Mouse (Mus musculus) C2C12 (cell line): ENCODE data around the gene Nav3. TPM values are rescaled to one million over a fixed set of nuclear protein-coding genes. Genes with fewer than 3 reads are reported as not detected.

Experiments
- H3K27me3 ChIP-seq: one replicate; pipeline ENCODE4 v1.6.1; 2011; ENCODE audit not compliant: control insufficient read depth, insufficient read depth, insufficient read length
- H3K36me3 ChIP-seq: one replicate; pipeline ENCODE4 v1.6.1; 2011; ENCODE audit not compliant: control insufficient read depth, insufficient read depth
- H3K4me3 ChIP-seq: one replicate; pipeline ENCODE4 v1.5.1; 2011; ENCODE audit warnings: mild to moderate bottlenecking, control low read depth; ENCODE audit not compliant: poor library complexity, insufficient read depth, severe bottlenecking
- H3K79me2 ChIP-seq: one replicate; pipeline ENCODE4 v1.6.1; 2011; ENCODE audit not compliant: control insufficient read depth, insufficient read depth
- H3K79me3 ChIP-seq: one replicate; pipeline ENCODE4 v1.6.1; 2011; ENCODE audit warnings: low read depth, control low read depth
- H3ac ChIP-seq: one replicate; pipeline ENCODE3; 2011; ENCODE audit warnings: low read depth; ENCODE audit not compliant: control insufficient read depth, insufficient read length
- CEBPB ChIP-seq: IDR thresholded peaks from one replicate; pipeline ENCODE4 v1.6.1; 2011; ENCODE audit warnings: low read depth, mild to moderate bottlenecking, control low read depth, moderate library complexity
- CTCF ChIP-seq: IDR thresholded peaks from one replicate; pipeline ENCODE4 v1.5.1; 2011; ENCODE audit not compliant: control insufficient read depth, insufficient read depth, insufficient read length
- FOSL1 ChIP-seq: IDR thresholded peaks from one replicate; pipeline ENCODE4 v1.8.0; 2011; ENCODE audit warnings: mild to moderate bottlenecking, low read length; ENCODE audit not compliant: poor library complexity, insufficient read depth, severe bottlenecking
- MAX ChIP-seq: IDR thresholded peaks from one replicate; pipeline ENCODE4 v1.6.1; 2011; ENCODE audit warnings: mild to moderate bottlenecking, control low read depth
- MYOD1 ChIP-seq: IDR thresholded peaks from one replicate; pipeline ENCODE4 v1.6.1; 2011; ENCODE audit warnings: low read depth; ENCODE audit not compliant: control insufficient read depth, insufficient read length
- MYOG ChIP-seq: IDR thresholded peaks from one replicate; pipeline ENCODE4 v1.6.1; 2011; ENCODE audit not compliant: control insufficient read depth, insufficient read length; ENCODE audit errors: extremely low read depth
- USF1 ChIP-seq: IDR thresholded peaks from one replicate; pipeline ENCODE4 v1.6.1; 2011; ENCODE audit warnings: low read depth, mild to moderate bottlenecking, control low read depth, moderate library complexity
- long read RNA-seq, 2 experiments: library from polyadenylated mRNA; unstranded; transcript quantifications; one replicate each; pipeline ENCODE4 v2.0.0; 2019 to 2020
- polyA plus RNA-seq: library from polyadenylated mRNA; unstranded; fragments of >200 nt; fragmentation: generic; extraction: Trizol; gene quantifications from one replicate; pipeline ENCODE4 v1.2.1, GENCODE M21; 2012; ENCODE audit warnings: missing spikeins

The Nav3 gene
- polyA plus RNA-seq, result 5.0 TPM
- long read RNA-seq, experiment 1, partial matches to known transcripts, result 3 of 4 reads
- long read RNA-seq, experiment 1, other reads (novel, unspliced or antisense), result 1 of 4 reads
- long read RNA-seq, experiment 2, partial matches to known transcripts, result 12 of 19 reads
- long read RNA-seq, experiment 2, other reads (novel, unspliced or antisense), result 6 of 19 reads

GRCm38 (mm10) chr10:110455838-110456493, at the start of gene Nav3:
Gene Nav3 (minus strand): TSS chr10:110456204.
- Histone ChIP-seq H3K36me3 (no peaks in the 10 kb centered on the region), H3K27me3 (no peaks in the 10 kb centered on the region), H3K4me3 (peak within 1 kb of the TSS; percentile 31), H3K79me2 (no peaks in the 10 kb centered on the region), H3K79me3 (no peaks in the 10 kb centered on the region), H3ac (peak within 1 kb of the TSS; percentile 58)
- TF ChIP-seq CTCF (peak; percentile 89), USF1 (no peak), CEBPB (no peak), FOSL1 (no peak)

GRCm38 (mm10) chr10:110485306-110485705, 29.3 kb upstream of the Nav3 start:
- TF ChIP-seq MYOD1 (no peak), MAX (no peak)
- no peaks in the 10 kb centered on the region for H3K79me3 ChIP-seq
- H3K36me3 ChIP-seq, result no peaks in the 10 kb centered on the region
- H3ac ChIP-seq, result no peak overlapping the region
- H3K27me3 ChIP-seq, result no peaks in the 10 kb centered on the region
- no peak overlapping the region for H3K4me3 ChIP-seq
- no peaks in the 10 kb centered on the region for H3K79me2 ChIP-seq

- Histone ChIP-seq H3ac (no peak overlapping the region), H3K36me3 (no peaks in the 10 kb centered on the region), H3K79me3 (no peaks in the 10 kb centered on the region), H3K79me2 (no peaks in the 10 kb centered on the region), H3K27me3 (no peaks in the 10 kb centered on the region), H3K4me3 (no peak overlapping the region)
- peak; percentile 95 for TF ChIP-seq FOSL1
- peak; percentile 29 for TF ChIP-seq CEBPB
- no peak for TF ChIP-seq MYOD1
- peak; percentile 43 for TF ChIP-seq MAX
These were observed 28.8 kb upstream of the Nav3 start for GRCm38 (mm10) chr10:110484822-110485221.

GRCm38 (mm10) chr10:110479189-110479588, 23.2 kb upstream of the Nav3 start:
- TF ChIP-seq MAX, result no peak
- no peak for TF ChIP-seq MYOG
- TF ChIP-seq MYOD1, result no peak
- TF ChIP-seq CTCF, result no peak
- no peak for TF ChIP-seq USF1
- TF ChIP-seq FOSL1, result no peak
- TF ChIP-seq CEBPB, result no peak
- H3K36me3 ChIP-seq, result no peaks in the 10 kb centered on the region
- H3K4me3 ChIP-seq, result no peak overlapping the region
- no peaks in the 10 kb centered on the region for H3K79me2 ChIP-seq
- H3K27me3 ChIP-seq, result no peaks in the 10 kb centered on the region
- no peak overlapping the region for H3ac ChIP-seq
- no peaks in the 10 kb centered on the region for H3K79me3 ChIP-seq

- H3K79me3 ChIP-seq, result no peaks in the 10 kb centered on the region
These were observed 21.8 kb upstream of the Nav3 start for GRCm38 (mm10) chr10:110477689-110478314.

GRCm38 (mm10) chr10:110474107-110474506, 18.1 kb upstream of the Nav3 start:
- no peaks in the 10 kb centered on the region for H3K27me3 ChIP-seq
- no peaks in the 10 kb centered on the region for H3K36me3 ChIP-seq
- H3K79me3 ChIP-seq, result no peaks in the 10 kb centered on the region
- H3ac ChIP-seq, result no peak overlapping the region
- H3K79me2 ChIP-seq, result no peaks in the 10 kb centered on the region
- H3K4me3 ChIP-seq, result no peak overlapping the region
- TF ChIP-seq FOSL1 (no peak), CEBPB (peak; percentile 55)

More at GRCm38 (mm10) chr10:110477689-110478314, 21.8 kb upstream of the Nav3 start:
- TF ChIP-seq MYOG, result no peak
- TF ChIP-seq MAX, result no peak
- no peak for TF ChIP-seq USF1
- Histone ChIP-seq H3K36me3 (no peaks in the 10 kb centered on the region), H3K4me3 (no peak overlapping the region), H3K27me3 (no peaks in the 10 kb centered on the region), H3ac (no peak overlapping the region), H3K79me2 (no peaks in the 10 kb centered on the region)
